Mouse (Mus musculus): Measurements from ENCODE around the gene B3glct. TPM values are rescaled to one million over a fixed set of nuclear protein-coding genes. Genes with fewer than 3 reads are reported as not detected.

B3glct gene
- polyA plus RNA-seq, 1 experiment from 2014 or later = 11.9 TPM

GRCm38 (mm10) chr5:149779740-149780139, 101.7 kb downstream of the B3glct start:
- no peak overlapping the region for H3K4me3 ChIP-seq
- H3K27me3 ChIP-seq (ENCODE audit: insufficient read depth, poor library complexity, severe bottlenecking) = no peaks in the 10 kb centered on the region
- H3K4me1 ChIP-seq (replicated peaks) = no peaks in the 10 kb centered on the region
- H3K36me3 ChIP-seq = no peaks in the 10 kb centered on the region
- no peak for DNase-seq (ENCODE audit: low spot score)
- H3K9me3 ChIP-seq = peaks cover 14% of the 10 kb centered on the region
- H3K27ac ChIP-seq = no peak overlapping the region
- WGBS = 91% methylated on average over 6 of the region's 6 CpGs

GRCm38 (mm10) chr5:149780411-149780810, 102.4 kb downstream of the B3glct start:
- 92% methylated on average over 2 of the region's 2 CpGs for whole genome bisulfite sequencing
- no peak overlapping the region for H3K4me3 ChIP-seq
- H3K27me3 ChIP-seq (ENCODE audit: insufficient read depth, poor library complexity, severe bottlenecking) = no peaks in the 10 kb centered on the region
- no peak for DNase-seq (ENCODE audit: low spot score)
- no peaks in the 10 kb centered on the region for H3K36me3 ChIP-seq
- H3K4me1 ChIP-seq (replicated peaks) = no peaks in the 10 kb centered on the region
- peaks cover 20% of the 10 kb centered on the region for H3K9me3 ChIP-seq
- no peak overlapping the region for H3K27ac ChIP-seq

GRCm38 (mm10) chr5:149790087-149790486, 112.1 kb downstream of the B3glct start:
- H3K27me3 ChIP-seq (ENCODE audit: insufficient read depth, poor library complexity, severe bottlenecking) = no peaks in the 10 kb centered on the region
- no peak for DNase-seq (ENCODE audit: low spot score)
- no peaks in the 10 kb centered on the region for H3K36me3 ChIP-seq
- H3K27ac ChIP-seq = no peak overlapping the region
- no peaks in the 10 kb centered on the region for H3K4me1 ChIP-seq (replicated peaks)
- H3K4me3 ChIP-seq = no peak overlapping the region
- H3K9me3 ChIP-seq = peaks cover 30% of the 10 kb centered on the region
- WGBS = 18% methylated on average over 8 of the region's 8 CpGs

DNA sequence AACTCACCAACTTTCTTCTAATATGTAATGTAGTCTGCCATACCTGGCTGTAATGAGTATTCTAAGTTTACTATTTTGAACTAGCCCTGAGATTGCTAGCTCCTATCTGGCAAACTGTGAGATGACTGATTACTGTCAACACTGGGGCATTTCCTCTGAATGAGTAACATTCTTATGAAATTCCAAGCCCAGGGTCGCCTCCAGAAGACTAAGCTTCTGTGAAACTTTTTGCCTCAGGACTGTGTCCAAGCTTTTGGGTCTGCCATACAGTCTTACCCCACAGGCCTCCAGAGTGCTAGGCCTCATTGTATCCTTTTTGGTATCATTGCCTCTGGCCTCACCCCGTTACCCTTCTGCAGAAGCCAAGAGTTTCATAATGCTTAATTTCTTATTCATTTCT, 132.0 kb downstream of the B3glct start:
- H3K9me3 ChIP-seq = no peaks in the 10 kb centered on the region
- DNase-seq (ENCODE audit: low spot score) = no peak
- 87% methylated on average over 2 of the region's 2 CpGs for whole genome bisulfite sequencing
- H3K27me3 ChIP-seq (ENCODE audit: insufficient read depth, poor library complexity, severe bottlenecking) = no peaks in the 10 kb centered on the region
- H3K27ac ChIP-seq = no peak overlapping the region
- peaks cover 8% of the 10 kb centered on the region for H3K4me1 ChIP-seq (replicated peaks)
- H3K36me3 ChIP-seq = no peaks in the 10 kb centered on the region
- H3K4me3 ChIP-seq = no peak overlapping the region

- no peak for DNase-seq (ENCODE audit: low spot score)
Measured at GRCm38 (mm10) chr5:149811835-149812234, 133.8 kb downstream of the B3glct start.

More at GRCm38 (mm10) chr5:149811835-149812234, 133.8 kb downstream of the B3glct start:
- Histone ChIP-seq H3K27me3 (ENCODE audit: insufficient read depth, poor library complexity, severe bottlenecking) (no peaks in the 10 kb centered on the region), H3K9me3 (no peaks in the 10 kb centered on the region), H3K36me3 (no peaks in the 10 kb centered on the region), H3K27ac (peak overlapping the region; percentile 20; the same call in 1 of the 2 replicates), H3K4me1 (replicated peaks) (peaks cover 8% of the 10 kb centered on the region), H3K4me3 (no peak overlapping the region)
- 59% methylated on average over 6 of the region's 6 CpGs for WGBS

Other genes starting within 250 kb of the B3glct start
- gene Tex26, start 238.6 kb upstream of the B3glct start, polyA plus RNA-seq (2016; fragmentation: Nextera tagmentation; extraction: Ambion mirVana) = 1.1 and 2.9 TPM in 2 replicates
- 0.08 TPM in 1 of 2 replicates, not detected in the other for gene Wdr95, start 149.6 kb upstream of the B3glct start, polyA plus RNA-seq (2016; fragmentation: Nextera tagmentation; extraction: Ambion mirVana)
- gene Hsph1, start 41.9 kb upstream of the B3glct start, polyA plus RNA-seq (2016; fragmentation: Nextera tagmentation; extraction: Ambion mirVana) = 95.4 and 120 TPM in 2 replicates

Measured in hindbrain, embryonic 10.5 days (tissue).